Mouse (Mus musculus) liver, adult 2 months (tissue): ENCODE measurements around the gene Mertk.

ENCODE experiments used
- CTCF ChIP-seq: fragments of 200-500 bp; IDR thresholded peaks from 2 replicates; pipeline ENCODE4 v1.5.1; 2011; ENCODE audit warnings: low read depth, low read length, control low read depth
- POLR2A ChIP-seq: fragments of 200-500 bp; IDR thresholded peaks from 2 replicates; pipeline ENCODE4 v1.6.1; 2011; ENCODE audit warnings: low read length, control low read depth; ENCODE audit not compliant: insufficient read depth; ENCODE audit errors: extremely low read depth

GRCm38 (mm10) chr2:128818956-128819643 is 120.3 kb downstream of the Mertk start:
- TF ChIP-seq POLR2A (no peak), CTCF (no peak)
